Mouse (Mus musculus) Patski (cell line): Measurements from ENCODE around the gene Timd2. TPM values are rescaled to one million over a fixed set of nuclear protein-coding genes. Genes with fewer than 3 reads are reported as not detected.
"Not testable (repeated sequence)": the region's sequence is repeated elsewhere in the genome, so short reads cannot be mapped to it uniquely, and the experiment has no call there.

Source experiments
- ATAC-seq: fragments of 100-300 bp; one replicate; pipeline ENCODE4 v1.8.0; 2021
- CTCF ChIA-PET: fragments of 350-600 bp; sonication (Branson Sonifier 250); formaldehyde crosslinking; loops from one replicate; lab custom pipeline; 2022; ENCODE audit warnings: inconsistent platforms; lab: Charles Lee
- POLR2A ChIA-PET: fragments of 350-600 bp; sonication (Branson Sonifier 250); formaldehyde crosslinking; loops from one replicate; lab custom pipeline; 2022; ENCODE audit warnings: antibody characterized with exemption, inconsistent platforms; lab: Charles Lee
- DNase-seq: peaks from one replicate; pipeline ENCODE4 v3.0.0-alpha.2; 2011; ENCODE audit warnings: low read depth, low spot score
- H3K27me3 ChIP-seq: fragments of 371-371 bp; one replicate; pipeline ENCODE4 v1.5.1; 2021
- CTCF ChIP-seq: fragments of 100-300 bp; IDR thresholded peaks from one replicate; pipeline ENCODE4 v1.5.1; 2021
- in situ Hi-C: fragments of 300-500 bp; cut with MboI; formaldehyde crosslinking; loops from 3 replicates; pipeline ENCODE4 v1.11.1; 2018; ENCODE audit warnings: low pct_unique_long_range_greater_than_20kb, mixed read lengths
- polyA plus RNA-seq: library from polyadenylated mRNA; unstranded; gene quantifications from one replicate; pipeline ENCODE4 v1.2.3, GENCODE M21; 2021

Timd2 gene
- polyA plus RNA-seq, 1 experiment from 2014 or later: 9.1 TPM

- ATAC-seq (peak; percentile 35), DNase-seq (no peak)
- POLR2A ChIA-PET: no interaction called here
- CTCF ChIA-PET: no interaction called here
- TF ChIP-seq CTCF: peak; percentile 31
- in situ Hi-C loops: no loop called here
- H3K27me3 ChIP-seq: peaks cover 4% of the 10 kb centered on the region
Observed at GRCm38 (mm10) chr11:46665599-46666522, 41.0 kb downstream of the Timd2 start.

GRCm38 (mm10) chr11:46663215-46663614 lies 43.6 kb downstream of the Timd2 start:
- in situ Hi-C loops: no loop called here
- POLR2A ChIA-PET: no interaction called here
- TF ChIP-seq CTCF: no peak
- CTCF ChIA-PET: no interaction called here
- ATAC-seq: no peak
- H3K27me3 ChIP-seq: peaks cover 4% of the 10 kb centered on the region
- no peak for DNase-seq

- ChIA-PET CTCF (interaction anchor here (1.2 kb wide), 1 partner anchor 10 kb away, joined by 3 read pairs; no protein-coding TSS in a partner anchor), POLR2A (no interaction called here)
- DNase-seq (no peak), ATAC-seq (no peak)
- H3K27me3 ChIP-seq: peaks cover 7% of the 10 kb centered on the region
- in situ Hi-C loops: no loop called here
- TF ChIP-seq CTCF: no peak
Observed at GRCm38 (mm10) chr11:46652476-46652875, 54.4 kb downstream of the Timd2 start.

GRCm38 (mm10) chr11:46649655-46650054 lies 57.2 kb downstream of the Timd2 start:
- ATAC-seq, DNase-seq, H3K27me3 ChIP-seq, in situ Hi-C loops, CTCF ChIA-PET: not testable (repeated sequence)
- POLR2A ChIA-PET: interaction anchor here (0.9 kb wide), 1 partner anchor 23 kb away, joined by 3 read pairs; no protein-coding TSS in a partner anchor

- peaks cover 3% of the 10 kb centered on the region for H3K27me3 ChIP-seq
- TF ChIP-seq CTCF: no peak
- ChIA-PET CTCF (no interaction called here), POLR2A (no interaction called here)
- DNase-seq (no peak), ATAC-seq (no peak)
- in situ Hi-C loops: no loop called here
Observed at GRCm38 (mm10) chr11:46644824-46645223, 62.0 kb downstream of the Timd2 start.

- in situ Hi-C loops: no loop called here
- ChIA-PET CTCF (no interaction called here), POLR2A (no interaction called here)
- no peak for DNase-seq
- TF ChIP-seq CTCF: peak; percentile 8
- H3K27me3 ChIP-seq: peaks cover 3% of the 10 kb centered on the region
- no peak for ATAC-seq
Observed at GRCm38 (mm10) chr11:46636568-46636967, 70.3 kb downstream of the Timd2 start.

DNA sequence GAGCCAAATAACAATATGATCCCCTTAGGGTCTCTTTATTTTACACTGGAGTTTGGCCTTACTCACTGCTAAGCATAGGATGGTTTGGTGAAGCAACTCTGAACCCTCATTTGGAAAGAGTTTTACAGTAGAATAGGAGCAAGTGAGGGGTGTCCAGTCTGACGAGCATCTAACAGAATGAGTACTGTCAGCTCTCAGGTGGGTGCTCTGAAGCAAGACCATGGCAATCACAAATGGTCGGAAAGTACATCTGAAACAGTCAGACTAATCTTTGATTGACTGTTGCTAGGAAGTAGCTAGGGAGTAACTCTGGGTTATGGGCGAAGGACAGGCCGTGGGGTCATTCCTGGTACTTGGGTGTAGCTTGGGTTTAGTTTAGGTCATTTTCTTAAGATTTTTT lies 71.3 kb downstream of the Timd2 start:
- H3K27me3 ChIP-seq, POLR2A ChIA-PET, CTCF ChIA-PET: not testable (repeated sequence)

DNA sequence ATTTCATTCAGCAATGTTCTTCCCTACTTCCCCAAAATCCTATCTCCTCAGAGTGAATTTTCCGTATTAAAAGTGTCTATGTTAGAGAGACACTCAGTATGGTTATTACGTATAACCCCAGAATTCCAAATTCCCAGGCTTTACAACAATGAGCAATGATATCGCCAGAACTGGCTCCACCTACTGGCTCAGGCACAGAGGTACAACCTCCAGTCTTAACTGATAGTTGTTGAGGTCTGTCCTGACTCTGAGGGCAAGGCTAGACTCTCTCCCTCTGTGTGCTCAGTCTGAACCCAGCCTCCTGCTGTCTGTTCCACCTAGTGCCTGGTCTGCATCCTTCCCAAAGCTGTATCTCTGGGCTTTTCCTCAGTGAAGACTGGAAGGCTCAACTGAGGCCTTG lies 75.2 kb downstream of the Timd2 start:
- H3K27me3 ChIP-seq: no peaks in the 10 kb centered on the region
- in situ Hi-C loops: no loop called here
- DNase-seq (no peak), ATAC-seq (peak; percentile 83)
- TF ChIP-seq CTCF: peak; percentile 48
- ChIA-PET CTCF (no interaction called here), POLR2A (no interaction called here)

More for the DNA sequence above, 71.3 kb downstream of the Timd2 start:
- ATAC-seq, DNase-seq, in situ Hi-C loops: not testable (repeated sequence)

GRCm38 (mm10) chr11:46629211-46629795 lies 77.6 kb downstream of the Timd2 start, which contains the start of gene Dppa1:
TSS of gene Dppa1 (minus strand) at chr11:46629261.
- DNase-seq (no peak), ATAC-seq (no peak)
- no peaks in the 10 kb centered on the region for H3K27me3 ChIP-seq
- in situ Hi-C loops: no loop called here
- ChIA-PET CTCF (no interaction called here), POLR2A (no interaction called here)
- no peak for TF ChIP-seq CTCF

DNA sequence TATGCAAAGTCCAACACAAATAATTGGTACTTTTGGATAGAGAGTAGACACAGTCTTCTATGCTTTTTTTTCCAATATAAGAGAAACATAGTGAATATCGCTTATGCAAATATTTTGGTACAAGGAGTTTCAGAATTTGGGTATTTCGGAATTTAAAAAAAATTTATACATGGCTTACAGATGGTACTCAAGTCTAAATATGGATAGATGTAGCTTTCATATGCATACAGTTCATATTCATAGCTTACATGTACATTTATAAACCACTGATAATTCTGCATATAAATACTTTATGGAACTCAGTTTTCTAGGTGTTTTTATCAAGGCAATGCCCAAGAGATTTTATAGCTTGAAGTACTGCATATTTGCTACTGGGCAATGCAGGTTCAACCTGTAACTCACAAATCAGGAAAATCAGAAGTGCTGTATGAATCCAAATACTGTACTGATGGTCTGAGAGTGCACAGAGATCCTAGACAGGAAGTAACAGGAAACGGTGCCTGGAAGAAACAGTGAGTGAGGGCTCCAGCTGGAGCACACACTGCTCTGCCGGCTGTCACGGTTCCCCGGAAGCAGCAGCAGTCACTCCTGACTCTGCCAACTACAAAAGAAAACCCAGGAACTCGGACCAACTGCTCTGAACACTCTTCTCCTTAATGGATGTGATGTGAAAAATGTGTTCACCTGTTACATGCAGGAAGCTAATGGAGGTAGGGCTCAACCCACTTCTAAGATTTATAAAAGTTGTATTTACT lies 86.3 kb downstream of the Timd2 start:
- H3K27me3 ChIP-seq: no peaks in the 10 kb centered on the region
- TF ChIP-seq CTCF: no peak
- DNase-seq (no peak), ATAC-seq (no peak)
- POLR2A ChIA-PET: no interaction called here
- in situ Hi-C loops: no loop called here
- CTCF ChIA-PET: interaction anchor here (1.6 kb wide), 1 partner anchor 24 kb away, joined by 4 read pairs; no protein-coding TSS in a partner anchor
